Mouse (Mus musculus): ENCODE results near the gene Mgat4c. TPM values are rescaled to one million over a fixed set of nuclear protein-coding genes. Genes with fewer than 3 reads are reported as not detected.
"Not testable (repeated sequence)": the region's sequence is repeated elsewhere in the genome, so short reads cannot be mapped to it uniquely, and the experiment has no call there.

The Mgat4c gene
- polyA plus RNA-seq, 1 experiment from 2014 or later: 27.0 TPM

DNA sequence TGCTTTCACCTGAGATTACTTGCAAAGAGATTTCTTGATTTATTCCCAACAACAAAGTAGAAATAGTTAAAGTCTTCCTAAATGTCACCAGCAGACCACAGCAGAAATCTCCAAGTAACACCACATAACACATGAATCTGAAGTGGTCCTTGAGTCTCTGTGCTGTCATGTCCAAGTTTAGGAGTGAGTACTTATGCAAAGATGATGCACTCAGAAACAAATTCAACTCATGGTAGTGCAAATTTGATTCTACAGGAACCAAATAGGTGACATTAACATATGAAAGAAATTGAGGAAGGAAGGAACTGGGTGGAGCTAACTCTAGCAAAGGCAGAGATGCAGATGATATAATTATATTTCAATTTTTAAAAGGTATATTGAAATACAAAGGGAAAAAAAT, 690.8 kb downstream of the Mgat4c start:
- Histone ChIP-seq H3K4me3 (replicated peaks) (no peak overlapping the region), H3K4me2 (replicated peaks) (no peak overlapping the region), H3K27ac (no peak overlapping the region), H3K9me3 (no peaks in the 10 kb centered on the region), H3K4me1 (replicated peaks) (no peaks in the 10 kb centered on the region), H3K9ac (replicated peaks) (no peak overlapping the region), H3K36me3 (no peaks in the 10 kb centered on the region), H3K27me3 (no peaks in the 10 kb centered on the region)
- ATAC-seq: no peak

DNA sequence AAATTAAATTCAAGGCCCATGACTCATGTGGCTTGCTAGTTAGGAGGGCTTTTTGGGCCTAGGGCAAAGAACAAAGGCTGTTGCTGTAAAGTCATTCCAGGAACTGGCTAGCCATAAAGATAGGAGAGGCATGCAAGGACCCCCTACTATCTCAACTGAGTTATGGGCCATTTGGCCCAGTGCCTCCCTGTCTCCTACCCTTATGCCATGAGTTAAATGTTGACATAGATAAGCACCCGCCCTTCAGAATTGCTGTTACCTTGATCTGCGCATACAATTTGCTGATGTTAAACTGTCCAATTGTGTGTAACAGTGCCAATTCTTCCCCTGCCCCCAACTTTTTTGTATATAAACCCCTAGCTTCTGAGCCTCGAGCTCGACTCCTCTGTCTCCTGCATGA, 692.8 kb downstream of the Mgat4c start:
- 95% methylated on average over 4 of the region's 4 CpGs for WGBS
- no peak overlapping the region for H3K27ac ChIP-seq
- no peaks in the 10 kb centered on the region for H3K36me3 ChIP-seq
- H3K9ac ChIP-seq (replicated peaks): no peak overlapping the region
- H3K4me3 ChIP-seq (replicated peaks): no peak overlapping the region
- no peaks in the 10 kb centered on the region for H3K9me3 ChIP-seq
- no peak for ATAC-seq
- H3K27me3 ChIP-seq: no peaks in the 10 kb centered on the region
- H3K4me1 ChIP-seq (replicated peaks): no peaks in the 10 kb centered on the region
- no peak overlapping the region for H3K4me2 ChIP-seq (replicated peaks)

- H3K9me3 ChIP-seq: no peaks in the 10 kb centered on the region
- no peak overlapping the region for H3K9ac ChIP-seq (replicated peaks)
- H3K4me3 ChIP-seq (replicated peaks): no peak overlapping the region
- no peak for ATAC-seq
- no peak overlapping the region for H3K4me2 ChIP-seq (replicated peaks)
- H3K27ac ChIP-seq: no peak overlapping the region
- no peaks in the 10 kb centered on the region for H3K27me3 ChIP-seq
- H3K4me1 ChIP-seq (replicated peaks): no peaks in the 10 kb centered on the region
- no peaks in the 10 kb centered on the region for H3K36me3 ChIP-seq
- 93% methylated on average over 4 of the region's 4 CpGs for WGBS
These were observed 696.1 kb downstream of the Mgat4c start for GRCm38 (mm10) chr10:102377377-102377776.

GRCm38 (mm10) chr10:102389223-102389622, 707.9 kb downstream of the Mgat4c start:
- 92% methylated on average over 1 of the region's 1 CpGs for WGBS
- H3K4me1 ChIP-seq (replicated peaks): no peaks in the 10 kb centered on the region
- ATAC-seq: no peak

DNA sequence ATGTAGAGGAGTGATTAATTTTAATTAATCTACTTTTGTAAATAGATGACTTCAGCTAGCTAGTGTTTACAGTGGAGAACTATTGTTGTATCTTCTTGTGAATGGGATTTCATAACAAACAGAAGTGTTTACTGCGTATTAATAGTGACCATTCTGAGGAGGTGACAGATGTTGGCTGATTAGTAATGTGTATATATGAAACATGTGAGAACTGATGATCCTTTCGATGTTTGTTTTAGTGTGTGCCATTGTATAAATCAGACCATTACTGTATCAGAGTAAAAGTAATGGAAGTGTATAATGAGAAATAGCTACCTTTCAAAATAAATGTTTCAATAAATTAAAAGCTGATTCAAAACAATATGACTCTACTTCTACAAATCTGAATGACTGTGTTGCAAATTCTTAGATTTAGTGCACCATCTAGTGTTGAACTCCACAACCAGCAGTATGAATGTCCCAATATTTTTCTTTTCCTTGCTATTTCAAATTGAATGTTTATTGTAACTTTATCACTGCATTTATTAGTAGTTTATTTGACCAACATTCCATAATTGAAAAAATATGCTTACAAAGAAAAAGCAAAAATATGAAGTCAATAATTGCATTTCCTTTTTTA, 736.5 kb downstream of the Mgat4c start:
- no peaks in the 10 kb centered on the region for H3K4me1 ChIP-seq (replicated peaks)
- H3K36me3 ChIP-seq: no peaks in the 10 kb centered on the region
- no peak overlapping the region for H3K9ac ChIP-seq (replicated peaks)
- H3K27ac ChIP-seq: no peak overlapping the region
- no peak overlapping the region for H3K4me3 ChIP-seq (replicated peaks)
- H3K9me3 ChIP-seq: no peaks in the 10 kb centered on the region
- ATAC-seq: no peak
- 82% methylated on average over 2 of the region's 2 CpGs for WGBS
- no peak overlapping the region for H3K4me2 ChIP-seq (replicated peaks)
- no peaks in the 10 kb centered on the region for H3K27me3 ChIP-seq

More at GRCm38 (mm10) chr10:102389223-102389622, 707.9 kb downstream of the Mgat4c start:
- H3K9me3 ChIP-seq: no peaks in the 10 kb centered on the region
- H3K27ac ChIP-seq: no peak overlapping the region
- H3K36me3 ChIP-seq: no peaks in the 10 kb centered on the region
- H3K27me3 ChIP-seq: no peaks in the 10 kb centered on the region
- H3K4me2 ChIP-seq (replicated peaks): no peak overlapping the region
- no peak overlapping the region for H3K4me3 ChIP-seq (replicated peaks)
- H3K9ac ChIP-seq (replicated peaks): no peak overlapping the region

DNA sequence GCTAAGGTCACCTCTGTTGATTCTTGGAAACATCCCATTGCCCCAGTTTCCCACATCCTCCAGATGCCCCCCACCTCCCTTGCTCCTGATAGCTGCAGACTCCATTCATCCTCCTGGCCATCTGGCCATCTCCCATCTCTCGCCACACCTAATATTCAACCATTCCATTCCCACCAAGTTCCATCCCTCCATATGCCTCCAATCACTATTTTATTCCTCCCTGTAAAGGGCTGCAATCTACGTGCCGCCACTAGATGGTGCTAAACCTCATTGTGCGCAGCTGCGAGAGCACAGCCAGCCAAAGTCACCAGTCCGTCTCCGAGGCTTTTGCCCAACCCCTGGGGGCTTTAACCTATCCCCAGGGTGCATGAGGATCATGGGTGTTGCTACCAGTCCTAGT, 753.8 kb downstream of the Mgat4c start:
- not testable (repeated sequence) for H3K27me3 ChIP-seq; H3K27ac ChIP-seq; H3K4me1 ChIP-seq (replicated peaks); H3K4me3 ChIP-seq (replicated peaks); H3K4me2 ChIP-seq (replicated peaks); H3K36me3 ChIP-seq; H3K9ac ChIP-seq (replicated peaks); H3K9me3 ChIP-seq
- WGBS: 6% methylated on average over 6 of the region's 7 CpGs
- ATAC-seq: peak; percentile 73

DNA sequence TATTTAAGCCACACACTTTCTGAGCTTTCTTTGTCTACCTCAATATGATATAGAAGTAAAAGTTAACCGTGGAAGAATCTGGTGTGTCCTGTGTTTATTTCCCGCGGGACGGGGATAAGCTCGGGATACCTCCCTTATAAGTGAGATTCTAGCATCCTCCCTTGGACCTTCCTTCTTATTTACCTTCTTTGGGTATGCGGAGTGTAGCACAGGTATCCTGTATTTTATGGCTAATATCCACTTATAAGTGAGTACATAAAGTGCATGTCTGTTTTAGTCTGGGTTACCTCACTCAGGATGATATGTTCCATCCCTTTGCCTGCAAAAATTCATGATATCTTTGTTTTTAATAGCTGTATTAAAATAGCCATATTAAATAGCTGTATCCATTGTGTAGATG, 754.2 kb downstream of the Mgat4c start:
- WGBS: 45% methylated on average over 6 of the region's 6 CpGs
- peak overlapping the region; percentile 26; the same call in 1 of the 2 replicates for H3K4me2 ChIP-seq (replicated peaks)
- not testable (repeated sequence) for ATAC-seq

More for the DNA sequence above, 754.2 kb downstream of the Mgat4c start:
- not testable (repeated sequence) for H3K4me1 ChIP-seq (replicated peaks); H3K9me3 ChIP-seq; H3K9ac ChIP-seq (replicated peaks); H3K36me3 ChIP-seq; H3K27ac ChIP-seq; H3K27me3 ChIP-seq; H3K4me3 ChIP-seq (replicated peaks)

Small RNAs within 50 kb of the gene (microRNA-seq; reads per million reads assigned to microRNA genes)
- 18.1 reads per million, percentile 34 among the genes with 10 or more reads in this experiment for gene Mir3059

All from midbrain, embryonic 13.5 days (tissue).